Mouse (Mus musculus): ENCODE results near the gene Iapp.

DNA sequence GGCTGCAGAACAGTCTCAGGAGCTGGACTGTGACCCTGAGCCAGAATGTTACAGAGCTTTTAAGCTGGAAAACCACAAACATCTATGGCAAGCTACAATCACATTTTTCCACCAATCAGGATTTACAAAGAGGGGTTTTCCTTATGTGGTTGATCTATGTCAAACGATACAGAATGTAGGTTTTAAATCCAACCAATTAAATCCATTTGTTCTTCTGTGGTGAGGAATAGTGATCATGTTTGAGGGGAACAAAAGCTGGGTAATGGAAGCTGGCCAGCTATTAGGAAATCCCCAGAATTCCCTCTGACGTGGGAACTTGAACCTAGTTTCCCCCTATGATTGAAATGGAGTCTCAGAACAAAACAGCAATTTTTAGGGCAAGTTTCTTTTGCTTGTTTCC lies 40.7 kb downstream of the Iapp start:
- TF ChIP-seq GATA1 (IDR thresholded peaks at IDR 0.05; ENCODE audit: borderline replicate concordance, low read length), result no peak
- TF ChIP-seq FLI1 (IDR thresholded peaks at IDR 0.05; ENCODE audit: low read length), result no peak
